Comparison of ENCODE assay signal across 8 mouse cellular contexts in the genomic region with DNA sequence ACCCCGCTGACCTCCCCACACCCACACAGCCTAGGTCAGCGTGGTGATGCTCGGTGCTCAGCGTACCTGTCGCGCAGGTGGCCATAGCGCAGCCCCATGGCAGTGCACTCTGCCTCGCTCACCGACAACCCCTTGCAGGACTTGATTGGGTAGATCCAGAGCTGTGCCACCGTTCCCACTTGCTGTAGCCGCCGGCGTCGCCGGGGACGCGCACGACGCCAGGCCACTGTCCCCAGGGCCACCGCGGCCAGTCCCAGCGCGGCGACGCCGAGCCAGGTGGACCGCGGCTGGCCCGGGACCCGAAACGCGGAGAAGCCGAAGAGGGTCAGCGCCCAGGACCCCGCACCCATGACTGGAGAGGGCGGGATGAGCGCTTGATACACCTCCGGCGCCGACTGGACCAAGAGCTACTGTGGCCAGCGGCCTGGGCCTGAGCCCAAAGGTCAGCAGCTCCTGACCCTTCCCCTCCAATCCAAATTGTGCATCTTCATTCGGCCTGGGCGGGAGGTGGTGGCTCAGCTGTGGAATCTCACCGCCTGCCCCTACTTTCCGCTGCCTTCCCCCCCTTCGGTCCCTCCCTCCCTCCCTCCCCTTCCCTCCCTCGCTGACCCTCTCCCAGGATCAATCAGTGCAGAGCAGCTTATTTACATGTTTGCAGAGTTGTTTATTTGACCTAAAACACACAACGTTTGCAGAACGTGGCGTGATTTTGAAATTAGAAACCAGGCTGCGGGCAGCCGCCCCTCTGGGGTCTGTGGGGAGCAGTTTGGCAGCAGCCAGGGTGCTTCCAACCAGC. TPM values are rescaled to one million over a fixed set of nuclear protein-coding genes. Genes with fewer than 3 reads are reported as not detected.
DNase-seq lines count a peak whose midpoint lies in the region; ATAC-seq and TF ChIP-seq lines count a peak whose summit lies in the region.

A gene (minus strand): TSS at position 534 of the 796 bp plus-strand sequence.

- H3K4me3 ChIP-seq in lung, postnatal 0 days (ENCODE audit: low read depth, low read length), result peak within 1 kb of the TSS; percentile 8; the same call in 1 of the 2 replicates
- H3K4me3 ChIP-seq in hindbrain, embryonic 10.5 days, result peak within 1 kb of the TSS; percentile 52
- H3K4me3 ChIP-seq in limb, embryonic 12.5 days (replicated peaks), result peak within 1 kb of the TSS; percentile 43
- peak within 1 kb of the TSS; percentile 9 for H3K4me3 ChIP-seq in olfactory bulb, adult 2 months (ENCODE audit: insufficient read depth, low read depth, low read length)

- 8% methylated on average over 52 of the region's 52 CpGs for WGBS in lung, postnatal 0 days
- 6% methylated on average over 52 of the region's 52 CpGs for WGBS in hindbrain, embryonic 10.5 days
- WGBS in limb, embryonic 12.5 days, result 6% methylated on average over 52 of the region's 52 CpGs
- WGBS in olfactory bulb, adult 2 months, result 12% methylated on average over 52 of the region's 52 CpGs

- no peak within 1 kb of the TSS for H3K9ac ChIP-seq in lung, postnatal 0 days (replicated peaks; ENCODE audit: low read depth)
- peak within 1 kb of the TSS; percentile 32; the same call in 1 of the 2 replicates for H3K9ac ChIP-seq in limb, embryonic 12.5 days (replicated peaks)

- intact Hi-C loops in gastrocnemius, postnatal 14 days (cut with DNase I; ENCODE audit: low total_unique reads), result no loop called here

- DNase-seq in lung, postnatal 0 days (ENCODE audit: low spot score), result no peak
- no peak for DNase-seq in lung, postnatal 25 days (ENCODE audit: low spot score)
- DNase-seq in hindbrain, embryonic 10.5 days (ENCODE audit: low spot score), result no peak
- no peak for DNase-seq in gastrocnemius, postnatal 14 days
- no peak for DNase-seq in right cerebral cortex, postnatal 10 days (ENCODE audit: low spot score in 2 of 2)

- peaks cover 4% of the 10 kb centered on the region; the same call in 1 of the 2 replicates for H3K36me3 ChIP-seq in lung, postnatal 0 days (ENCODE audit: insufficient read depth, low read length)
- no peaks in the 10 kb centered on the region for H3K36me3 ChIP-seq in hindbrain, embryonic 10.5 days
- H3K36me3 ChIP-seq in limb, embryonic 12.5 days, result peaks cover 10% of the 10 kb centered on the region

- ATAC-seq in lung, postnatal 0 days, result no peak; the same call in 1 of the 2 replicates
- ATAC-seq in limb, embryonic 12.5 days (ENCODE audit: insufficient number of reproducible peaks, insufficient read depth, low FRiP score, low TSS enrichment, low read depth), result no peak
- ATAC-seq in activated CD4-positive, CD25-positive, alpha-beta regulatory T cell, adult 4 months, result no peak

- peak within 1 kb of the TSS; percentile 42 for H3K4me2 ChIP-seq in lung, postnatal 0 days (replicated peaks; ENCODE audit: low read depth, low read length)
- peak within 1 kb of the TSS; percentile 84 for H3K4me2 ChIP-seq in limb, embryonic 12.5 days

- no peak for TF ChIP-seq CTCF in lung, postnatal 0 days (IDR thresholded peaks at IDR 0.05)
- TF ChIP-seq CTCF in olfactory bulb, adult 2 months (IDR thresholded peaks at IDR 0.05; ENCODE audit: insufficient read depth, low read depth, low read length), result no peak

- H3K9me3 ChIP-seq in lung, postnatal 0 days (ENCODE audit: low read length), result no peaks in the 10 kb centered on the region
- H3K9me3 ChIP-seq in hindbrain, embryonic 10.5 days, result no peaks in the 10 kb centered on the region
- H3K9me3 ChIP-seq in limb, embryonic 12.5 days, result no peaks in the 10 kb centered on the region

- no peak within 1 kb of the TSS for H3K27ac ChIP-seq in lung, postnatal 0 days (ENCODE audit: low read length)
- H3K27ac ChIP-seq in hindbrain, embryonic 10.5 days, result peak within 1 kb of the TSS; percentile 60; the same call in 1 of the 2 replicates
- no peak within 1 kb of the TSS for H3K27ac ChIP-seq in limb, embryonic 12.5 days
- no peak within 1 kb of the TSS for H3K27ac ChIP-seq in olfactory bulb, adult 2 months (ENCODE audit: insufficient read depth, low read depth, low read length)

- TF ChIP-seq EP300 in lung, postnatal 0 days (IDR thresholded peaks at IDR 0.05), result no peak

- H3K27me3 ChIP-seq in lung, postnatal 0 days (replicated peaks; ENCODE audit: insufficient read depth, low read length), result no peaks in the 10 kb centered on the region
- H3K27me3 ChIP-seq in hindbrain, embryonic 10.5 days (ENCODE audit: insufficient read depth, poor library complexity, severe bottlenecking), result peaks cover 43% of the 10 kb centered on the region
- H3K27me3 ChIP-seq in limb, embryonic 12.5 days, result peaks cover 42% of the 10 kb centered on the region

- TF ChIP-seq POLR2A in olfactory bulb, adult 2 months (IDR thresholded peaks at IDR 0.05; ENCODE audit: insufficient read depth, low read depth, low read length), result no peak

- no peaks in the 10 kb centered on the region for H3K4me1 ChIP-seq in lung, postnatal 0 days (ENCODE audit: insufficient read depth, low read depth, low read length)
- H3K4me1 ChIP-seq in hindbrain, embryonic 10.5 days (replicated peaks), result peaks cover 15% of the 10 kb centered on the region
- H3K4me1 ChIP-seq in limb, embryonic 12.5 days (replicated peaks), result peaks cover 12% of the 10 kb centered on the region
- H3K4me1 ChIP-seq in olfactory bulb, adult 2 months (ENCODE audit: control insufficient read depth, insufficient read depth, low read length), result peaks cover 7% of the 10 kb centered on the region

RNA-seq across cellular contexts. Expression of the gene that starts here (rescaled TPM):
- polyA plus RNA-seq in lung, postnatal 0 days (2015; fragmentation: Nextera tagmentation; extraction: Ambion mirVana), result 0.11 and 0.13 TPM in 2 replicates
- polyA plus RNA-seq in hindbrain, embryonic 10.5 days (2016; fragmentation: Nextera tagmentation; extraction: Ambion mirVana), result 0.12 TPM in 1 of 2 replicates, not detected in the other
- 0.17 TPM in 1 of 2 replicates, not detected in the other for polyA plus RNA-seq in limb, embryonic 12.5 days (2016; fragmentation: Nextera tagmentation; extraction: Ambion mirVana)
- not detected in 2 replicates for polyA plus RNA-seq in olfactory bulb, adult 2 months (2012; ENCODE audit: insufficient read depth, insufficient read length, low replicate concordance, missing spikeins)
- under 1 TPM in 1 of 2 experiments, not detected in 1; 0.13 TPM for total RNA-seq in gastrocnemius, postnatal 14 days (2021)
- polyA plus RNA-seq in activated CD4-positive, CD25-positive, alpha-beta regulatory T cell, adult 4 months (2017; shearing (Covaris generic)), result not detected
